Comparison of ENCODE assay signal across 27 mouse cellular contexts in genomic region chr1:169629738-169630137, GRCm38 (mm10). TPM values are rescaled to one million over a fixed set of nuclear protein-coding genes. Genes with fewer than 3 reads are reported as not detected.
DNase-seq lines count a peak whose midpoint lies in the region; ATAC-seq and TF ChIP-seq lines count a peak whose summit lies in the region.
"Had no signal": no experiment of that assay in that cellular context is flagged by ENCODE, and none has a peak within 500 bp of the region (broad histone marks: within the 10 kb centered on the region; RNA-seq: fewer than 3 reads in every experiment).

No protein-coding gene starts in this region.

- peak; percentile 41 for DNase-seq in kidney, postnatal 10 days
- DNase-seq in kidney, adult 2 months: no peak
- no peak for DNase-seq in lung, adult 2 months
- DNase-seq in lung, postnatal 10 days: peak; percentile 39
- peak; percentile 14 to 64 for DNase-seq in lung, postnatal 4 days
- no peak for DNase-seq in adrenal gland, postnatal 10 days
- DNase-seq: adrenal gland, adult 2 months; adrenal gland, postnatal 25 days; B cell, adult 2 months; cerebellum, adult 11-12 months; cerebellum, adult 9-10 months; cerebellum, postnatal 14 days; gastrocnemius, postnatal 10 days; gastrocnemius, postnatal 36 days; heart, adult 2 months had no signal

- no peak overlapping the region for H3K4me2 ChIP-seq in lung, embryonic 15.5 days
- H3K4me2 ChIP-seq: forebrain, embryonic 13.5 days; hindbrain, embryonic 12.5 days; hindbrain, embryonic 15.5 days had no signal

- H3K9me3 ChIP-seq in lung, embryonic 15.5 days: no peaks in the 10 kb centered on the region
- H3K9me3 ChIP-seq: forebrain, embryonic 10.5 days; forebrain, embryonic 13.5 days; G1E; heart, embryonic 10.5 days; hindbrain, embryonic 12.5 days; hindbrain, embryonic 15.5 days had no signal

- peak; percentile 70; the same call in 1 of the 2 replicates for ATAC-seq in lung, embryonic 15.5 days (ENCODE audit: borderline replicate concordance, extremely low read depth, low FRiP score, low TSS enrichment)
- ATAC-seq: forebrain, embryonic 13.5 days; forebrain, embryonic 16.5 days; Patski had no signal

- no peak overlapping the region for H3K27ac ChIP-seq in kidney, adult 2 months (ENCODE audit: insufficient read depth, low read depth, low read length)
- H3K27ac ChIP-seq in lung, embryonic 15.5 days: no peak overlapping the region
- H3K27ac ChIP-seq: forebrain, embryonic 10.5 days; forebrain, embryonic 13.5 days; heart, adult 2 months; heart, embryonic 10.5 days; hindbrain, embryonic 12.5 days; hindbrain, embryonic 15.5 days had no signal

- 69% methylated on average over 7 of the region's 7 CpGs for WGBS in kidney, adult 2 months
- 43% methylated on average over 7 of the region's 7 CpGs for WGBS in lung, embryonic 15.5 days
- WGBS in lung, adult 2 months: 60% methylated on average over 7 of the region's 7 CpGs

- H3K36me3 ChIP-seq in kidney, adult 2 months (ENCODE audit: control insufficient read depth, insufficient read depth, low read length): no peaks in the 10 kb centered on the region
- H3K36me3 ChIP-seq in lung, embryonic 15.5 days: no peaks in the 10 kb centered on the region
- H3K36me3 ChIP-seq: forebrain, embryonic 10.5 days; G1E; heart, embryonic 10.5 days; hindbrain, embryonic 12.5 days; hindbrain, embryonic 15.5 days had no signal

- no peaks in the 10 kb centered on the region for H3K27me3 ChIP-seq in kidney, adult 2 months (replicated peaks; ENCODE audit: control insufficient read depth, insufficient read depth, low read length)
- H3K27me3 ChIP-seq in lung, embryonic 15.5 days: no peaks in the 10 kb centered on the region
- H3K27me3 ChIP-seq: CH12.LX; forebrain, embryonic 13.5 days; hindbrain, embryonic 12.5 days; hindbrain, embryonic 15.5 days had no signal

- no peak overlapping the region for H3K9ac ChIP-seq in lung, embryonic 15.5 days
- H3K9ac ChIP-seq: forebrain, embryonic 13.5 days; hindbrain, embryonic 12.5 days; hindbrain, embryonic 15.5 days had no signal

- H3K4me1 ChIP-seq in kidney, adult 2 months (ENCODE audit: control insufficient read depth, insufficient read depth, low read length): no peaks in the 10 kb centered on the region
- H3K4me1 ChIP-seq in lung, embryonic 15.5 days: no peaks in the 10 kb centered on the region
- no peaks in the 10 kb centered on the region for H3K4me1 ChIP-seq in lung, adult 2 months (ENCODE audit: control insufficient read depth, insufficient read depth, low read length)
- H3K4me1 ChIP-seq: forebrain, embryonic 10.5 days; forebrain, embryonic 13.5 days; heart, embryonic 10.5 days; hindbrain, embryonic 12.5 days; hindbrain, embryonic 15.5 days had no signal

- TF ChIP-seq POLR2A in kidney, adult 2 months (IDR thresholded peaks at IDR 0.05; ENCODE audit: low read depth, low read length): no peak
- no peak for TF ChIP-seq POLR2A in lung, adult 2 months (IDR thresholded peaks at IDR 0.05; ENCODE audit: borderline replicate concordance, extremely low read depth, low read depth, low read length)

- no peak for TF ChIP-seq CTCF in kidney, adult 2 months (conservative IDR thresholded peaks at IDR 0.05; ENCODE audit: insufficient read depth, insufficient read length, low read depth, low read length)
- no peak for TF ChIP-seq CTCF in lung, adult 2 months (IDR thresholded peaks at IDR 0.05; ENCODE audit: insufficient read depth, low read length)

- H3K4me3 ChIP-seq in kidney, adult 2 months (ENCODE audit: insufficient read depth, low read depth, low read length): no peak overlapping the region
- H3K4me3 ChIP-seq in lung, embryonic 15.5 days: no peak overlapping the region
- no peak overlapping the region for H3K4me3 ChIP-seq in lung, adult 2 months (replicated peaks; ENCODE audit: extremely low read depth, low read depth, low read length)
- H3K4me3 ChIP-seq: forebrain, embryonic 10.5 days; forebrain, embryonic 13.5 days; heart, adult 2 months; heart, embryonic 10.5 days; hindbrain, embryonic 12.5 days; hindbrain, embryonic 15.5 days had no signal

RNA-seq across cellular contexts. Expression of gene Rgs5, which starts 25.6 kb away (rescaled TPM):
- 21.4 and 25.2 TPM in 2 replicates for polyA plus RNA-seq in kidney, adult 2 months (2012; rRNA removed)
- 9.1 and 9.9 TPM in 2 replicates for polyA plus RNA-seq in lung, embryonic 15.5 days (2015; fragmentation: Nextera tagmentation; extraction: Ambion mirVana)
- 2.0 and 5.6 TPM in 2 replicates for polyA plus RNA-seq in lung, adult 2 months (2012; rRNA removed)
- total RNA-seq in adrenal gland, postnatal 10 days (2021): 100 to 1,000 TPM; 137 to 139 TPM
- total RNA-seq: CH12.LX; granulocyte monocyte progenitor cell, adult 5-6 weeks; hematopoietic stem cell, adult 5-6 weeks had no signal
- polyA plus RNA-seq: G1E had no signal

Comparison
In these comparisons a context has a peak if more than half of its experiments do, and no peak if none do; other contexts are left out.
1. DNase-seq: peak in kidney, postnatal 10 days (single experiment), lung, postnatal 10 days (single experiment) and lung, postnatal 4 days (2 of 2); none in kidney, adult 2 months (single experiment), lung, adult 2 months (single experiment) and adrenal gland, postnatal 10 days (single experiment).